Mouse (Mus musculus) erythroblast, embryonic 14.5 days (primary cell): Measurements from ENCODE around the gene Ckm.

Source experiments
- GATA1 ChIP-seq: IDR thresholded peaks from 2 replicates; pipeline ENCODE4 v1.6.1; 2012; ENCODE audit warnings: low read length, inconsistent platforms, mixed read lengths
- TAL1 ChIP-seq: IDR thresholded peaks from 3 replicates; pipeline ENCODE4 v1.6.1; 2012; ENCODE audit warnings: low read length, inconsistent platforms, mixed read lengths

DNA sequence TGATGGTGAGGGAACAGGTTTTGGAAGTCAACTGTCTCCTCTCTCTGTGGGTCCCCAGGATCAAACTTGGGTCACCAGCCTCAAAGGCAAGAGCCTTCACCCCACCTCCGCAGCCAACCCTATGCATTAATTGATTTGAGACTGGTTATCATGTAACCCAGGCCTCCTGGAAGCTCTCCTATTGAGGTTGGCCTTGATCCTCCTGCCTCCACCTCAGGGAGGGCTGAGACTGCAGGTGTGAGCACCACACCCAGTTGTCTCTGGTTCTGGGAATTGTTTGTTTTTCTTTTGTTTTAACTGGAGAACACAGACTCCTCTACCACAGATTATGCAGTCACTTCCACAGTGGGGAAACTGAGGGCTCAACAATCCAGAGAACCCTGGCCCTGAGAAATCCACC lies 55.9 kb downstream of the Ckm start:
- TF ChIP-seq GATA1 (no peak), TAL1 (no peak)
